Mouse (Mus musculus) G1E (cell line): ENCODE results near the gene Gna15.
A peak's percentile ranks its signal among the peaks of the same experiment; 100 is the strongest.

Experiments used
- CTCF ChIP-seq: IDR thresholded peaks from 2 replicates; pipeline ENCODE4 v1.5.1; 2012; ENCODE audit warnings: low read depth, low read length, inconsistent platforms, mixed read lengths
- GATA1 ChIP-seq: IDR thresholded peaks from 2 replicates; pipeline ENCODE4 v1.6.1; 2012; ENCODE audit warnings: borderline replicate concordance, low read length, inconsistent platforms, mixed read lengths
- POLR2AphosphoS5 ChIP-seq: IDR thresholded peaks from 2 replicates; pipeline ENCODE4 v1.6.1; 2012; ENCODE audit warnings: low read depth, low read length, inconsistent platforms; ENCODE audit not compliant: insufficient replicate concordance

DNA sequence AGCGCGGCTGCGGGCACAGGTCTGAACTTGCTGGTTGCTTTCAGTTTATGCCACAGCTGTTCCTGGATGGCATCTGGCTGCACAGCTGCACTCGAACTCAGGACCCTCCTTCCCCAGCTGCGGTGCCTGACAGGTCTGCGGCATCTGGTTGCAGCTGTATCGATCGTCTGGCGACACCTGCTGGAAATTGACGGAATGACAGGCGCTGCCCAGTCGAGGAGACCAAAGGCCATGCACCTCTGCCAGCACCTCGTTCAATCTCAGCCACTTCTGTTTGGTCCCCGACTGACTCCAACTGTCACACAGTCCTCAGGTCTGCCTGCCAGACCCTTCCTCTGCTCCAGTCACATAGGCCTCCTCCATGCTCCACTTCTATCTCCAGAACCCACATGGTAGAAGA is 2.8 kb upstream of the Gna15 start:
- TF ChIP-seq CTCF (peak; percentile 100), POLR2AphosphoS5 (no peak), GATA1 (no peak)
